Mouse (Mus musculus): ENCODE data around the gene Il18bp.
A peak's percentile ranks its signal among the peaks of the same experiment; 100 is the strongest.

The Il18bp gene

GRCm38 (mm10) chr7:102000921-102001630, 17.4 kb downstream of the Il18bp start:
- no peak for DNase-seq (ENCODE audit: low spot score)

GRCm38 (mm10) chr7:102000296-102000695, 18.2 kb downstream of the Il18bp start:
- DNase-seq (ENCODE audit: low spot score), result no peak

- no peak for DNase-seq (ENCODE audit: low spot score)
Measured at GRCm38 (mm10) chr7:101999461-102000151, 18.9 kb downstream of the Il18bp start.

- peak; percentile 66 for DNase-seq (ENCODE audit: low spot score)
Measured at GRCm38 (mm10) chr7:101998194-101998927, 20.1 kb downstream of the Il18bp start.

- DNase-seq (ENCODE audit: low spot score), result no peak
Measured at GRCm38 (mm10) chr7:101994241-101994640, 24.2 kb downstream of the Il18bp start.

GRCm38 (mm10) chr7:101985081-101985480, 33.4 kb downstream of the Il18bp start:
- no peak for DNase-seq (ENCODE audit: low spot score)

- DNase-seq (ENCODE audit: low spot score), result no peak
Measured at GRCm38 (mm10) chr7:101982735-101983134, 35.8 kb downstream of the Il18bp start.

GRCm38 (mm10) chr7:101974505-101974904, 44.0 kb downstream of the Il18bp start:
- no peak for DNase-seq (ENCODE audit: low spot score)

- no peak for DNase-seq (ENCODE audit: low spot score)
Measured at GRCm38 (mm10) chr7:101973730-101974129, 44.8 kb downstream of the Il18bp start.

- no peak for DNase-seq (ENCODE audit: low spot score)
Measured at GRCm38 (mm10) chr7:101971721-101972120, 46.8 kb downstream of the Il18bp start.

GRCm38 (mm10) chr7:101970821-101971461, 47.5 kb downstream of the Il18bp start:
- peak; percentile 48 for DNase-seq (ENCODE audit: low spot score)

- DNase-seq (ENCODE audit: low spot score), result peak; percentile 74
Measured at GRCm38 (mm10) chr7:101970429-101970775, 48.1 kb downstream of the Il18bp start.

GRCm38 (mm10) chr7:101969694-101970428, 48.6 kb downstream of the Il18bp start:
- peak; percentile 66 for DNase-seq (ENCODE audit: low spot score)

- no peak for DNase-seq (ENCODE audit: low spot score)
Measured at GRCm38 (mm10) chr7:101968751-101969150, 49.7 kb downstream of the Il18bp start.

- DNase-seq (ENCODE audit: low spot score), result no peak
Measured at GRCm38 (mm10) chr7:101967256-101967655, 51.2 kb downstream of the Il18bp start.

GRCm38 (mm10) chr7:101965606-101966005, 52.9 kb downstream of the Il18bp start:
- no peak for DNase-seq (ENCODE audit: low spot score)

Data from spleen, adult 12 weeks (tissue).